Mouse (Mus musculus) bone marrow, adult 2 months (tissue): Measurements from ENCODE around the gene Col9a2. TPM values are rescaled to one million over a fixed set of nuclear protein-coding genes. Genes with fewer than 3 reads are reported as not detected.
A peak's percentile ranks its signal among the peaks of the same experiment; 100 is the strongest.

Experiments
- H3K27ac ChIP-seq: fragments of 200-500 bp; 2 replicates; pipeline ENCODE4 v1.5.1; 2012; ENCODE audit warnings: low read depth, mild to moderate bottlenecking, control low read depth, inconsistent platforms, low read length; ENCODE audit not compliant: control insufficient read depth, poor library complexity, insufficient read depth
- H3K4me1 ChIP-seq: fragments of 200-500 bp; 2 replicates; pipeline ENCODE4 v1.6.1; 2011; ENCODE audit warnings: low read length; ENCODE audit not compliant: control insufficient read depth, insufficient read depth
- H3K4me3 ChIP-seq: fragments of 200-500 bp; replicated peaks from 2 replicates; pipeline ENCODE3; 2011; ENCODE audit warnings: mild to moderate bottlenecking, low read depth, low read length, control low read depth; ENCODE audit not compliant: control insufficient read depth
- CTCF ChIP-seq: fragments of 200-500 bp; IDR thresholded peaks from 2 replicates; pipeline ENCODE4 v1.5.1; 2011; ENCODE audit warnings: low read length, control low read depth; ENCODE audit not compliant: control insufficient read depth, insufficient read depth
- POLR2A ChIP-seq: fragments of 200-500 bp; IDR thresholded peaks from 2 replicates; pipeline ENCODE4 v1.6.1; 2011; ENCODE audit warnings: low read depth, mild to moderate bottlenecking, control low read depth, low read length, borderline replicate concordance; ENCODE audit not compliant: control insufficient read depth
- WGBS: fragments of 180-500 bp; shearing (Covaris S2); methylation state at CpG from one replicate; pipeline ENCODE4 v1.1.7; 2018; 5-methylcytosine and 5-hydroxymethylcytosine counted together
- polyA plus RNA-seq: library from polyadenylated mRNA; stranded (reverse); fragments of >200 nt; gene quantifications from 2 replicates; pipeline ENCODE4 v1.2.4, GENCODE M21; 2011; ENCODE audit warnings: low replicate concordance; ENCODE audit not compliant: missing spikeins, insufficient read depth, insufficient read length

The Col9a2 gene
- polyA plus RNA-seq, 1 experiment = not detected

GRCm38 (mm10) chr4:121004679-121005078, 34.5 kb upstream of the Col9a2 start:
- peak overlapping the region; percentile 47 for H3K27ac ChIP-seq
- WGBS = 6% methylated on average over 4 of the region's 4 CpGs
- no peak overlapping the region for H3K4me3 ChIP-seq
- TF ChIP-seq CTCF = no peak
- TF ChIP-seq POLR2A = no peak
- H3K4me1 ChIP-seq = peaks cover 10% of the 10 kb centered on the region

- H3K4me1 ChIP-seq = peaks cover 12% of the 10 kb centered on the region
- TF ChIP-seq CTCF (no peak), POLR2A (no peak)
Measured at GRCm38 (mm10) chr4:121007006-121007405, 32.2 kb upstream of the Col9a2 start.

GRCm38 (mm10) chr4:121008071-121008745, 31.0 kb upstream of the Col9a2 start:
- Histone ChIP-seq H3K4me1 (peaks cover 10% of the 10 kb centered on the region), H3K27ac (no peak overlapping the region)

More at GRCm38 (mm10) chr4:121007006-121007405, 32.2 kb upstream of the Col9a2 start:
- Histone ChIP-seq H3K27ac (no peak overlapping the region), H3K4me3 (no peak overlapping the region)

GRCm38 (mm10) chr4:121009151-121009550, 30.0 kb upstream of the Col9a2 start:
- 44% methylated on average over 5 of the region's 5 CpGs for WGBS
- no peak overlapping the region for H3K27ac ChIP-seq
- H3K4me3 ChIP-seq = no peak overlapping the region
- peaks cover 9% of the 10 kb centered on the region for H3K4me1 ChIP-seq
- TF ChIP-seq CTCF (no peak), POLR2A (no peak)

More at GRCm38 (mm10) chr4:121008071-121008745, 31.0 kb upstream of the Col9a2 start:
- H3K4me3 ChIP-seq = no peak overlapping the region
- WGBS = 44% methylated on average over 3 of the region's 3 CpGs
- TF ChIP-seq POLR2A = no peak
- no peak for TF ChIP-seq CTCF

GRCm38 (mm10) chr4:121010770-121011549, 28.2 kb upstream of the Col9a2 start:
- TF ChIP-seq CTCF (no peak), POLR2A (no peak)
- WGBS = 56% methylated on average over 11 of the region's 11 CpGs
- H3K4me1 ChIP-seq = peaks cover 5% of the 10 kb centered on the region
- H3K4me3 ChIP-seq = no peak overlapping the region
- no peak overlapping the region for H3K27ac ChIP-seq

- 14% methylated on average over 10 of the region's 10 CpGs for WGBS
- peak overlapping the region; percentile 34 for H3K4me3 ChIP-seq
- H3K27ac ChIP-seq = peak overlapping the region; percentile 20; the same call in 1 of the 2 replicates
- peaks cover 2% of the 10 kb centered on the region; the same call in 1 of the 2 replicates for H3K4me1 ChIP-seq
- TF ChIP-seq CTCF = no peak
- no peak for TF ChIP-seq POLR2A
Measured at GRCm38 (mm10) chr4:121014594-121015267, 24.5 kb upstream of the Col9a2 start.

- peak overlapping the region; percentile 90 for H3K4me3 ChIP-seq
- H3K4me1 ChIP-seq = peaks cover 1% of the 10 kb centered on the region; the same call in 1 of the 2 replicates
- TF ChIP-seq CTCF = no peak
- no peak for TF ChIP-seq POLR2A
- no peak overlapping the region for H3K27ac ChIP-seq
- WGBS = 32% methylated on average over 7 of the region's 7 CpGs
Measured at GRCm38 (mm10) chr4:121015268-121015659, 23.9 kb upstream of the Col9a2 start.
